Mouse (Mus musculus): Measurements from ENCODE around the gene Gpr35.

Gpr35 gene

GRCm38 (mm10) chr1:92981056-92981845 lies 30.6 kb downstream of the Gpr35 start:
- DNase-seq (ENCODE audit: low spot score in 2 of 2) = no peak

GRCm38 (mm10) chr1:92982931-92983605 lies 32.4 kb downstream of the Gpr35 start:
- no peak for DNase-seq (ENCODE audit: low spot score in 2 of 2)

- DNase-seq (ENCODE audit: low spot score in 2 of 2) = no peak
These were observed 34.3 kb downstream of the Gpr35 start for GRCm38 (mm10) chr1:92984999-92985398.

- no peak for DNase-seq (ENCODE audit: low spot score in 2 of 2)
These were observed 38.2 kb downstream of the Gpr35 start for GRCm38 (mm10) chr1:92988894-92989293.

GRCm38 (mm10) chr1:92989891-92990290 lies 39.2 kb downstream of the Gpr35 start:
- DNase-seq (ENCODE audit: low spot score in 2 of 2) = no peak

- no peak for DNase-seq (ENCODE audit: low spot score in 2 of 2)
These were observed 41.7 kb downstream of the Gpr35 start for GRCm38 (mm10) chr1:92992214-92992855.

- DNase-seq (ENCODE audit: low spot score in 2 of 2) = no peak
These were observed 42.2 kb downstream of the Gpr35 start for GRCm38 (mm10) chr1:92992880-92993279.

GRCm38 (mm10) chr1:93006061-93006460 lies 55.4 kb downstream of the Gpr35 start, which contains the start of gene Aqp12:
TSS of gene Aqp12 (plus strand) at chr1:93006334.
- DNase-seq (ENCODE audit: low spot score in 2 of 2) = no peak

- DNase-seq (ENCODE audit: low spot score in 2 of 2) = no peak
These were observed 58.5 kb downstream of the Gpr35 start for GRCm38 (mm10) chr1:93009196-93009595.

- no peak for DNase-seq (ENCODE audit: low spot score in 2 of 2)
These were observed 60.1 kb downstream of the Gpr35 start for GRCm38 (mm10) chr1:93010731-93011130.

- no peak for DNase-seq (ENCODE audit: low spot score in 2 of 2)
These were observed 61.5 kb downstream of the Gpr35 start for GRCm38 (mm10) chr1:93012103-93012585.

- DNase-seq (ENCODE audit: low spot score in 2 of 2) = no peak
These were observed 62.7 kb downstream of the Gpr35 start for GRCm38 (mm10) chr1:93013367-93013766.

GRCm38 (mm10) chr1:93014460-93014859 lies 63.8 kb downstream of the Gpr35 start:
- peak; percentile 62 to 74 for DNase-seq (ENCODE audit: low spot score in 2 of 2)

GRCm38 (mm10) chr1:93015136-93015535 lies 64.5 kb downstream of the Gpr35 start:
- no peak for DNase-seq (ENCODE audit: low spot score in 2 of 2)

- DNase-seq (ENCODE audit: low spot score in 2 of 2) = no peak
These were observed 68.1 kb downstream of the Gpr35 start for GRCm38 (mm10) chr1:93018716-93019115.

- DNase-seq (ENCODE audit: low spot score in 2 of 2) = no peak
These were observed 69.9 kb downstream of the Gpr35 start for GRCm38 (mm10) chr1:93020602-93021001.

- DNase-seq (ENCODE audit: low spot score in 2 of 2) = no peak
These were observed 75.9 kb downstream of the Gpr35 start for GRCm38 (mm10) chr1:93026600-93026999.

GRCm38 (mm10) chr1:93029387-93029786 lies 78.7 kb downstream of the Gpr35 start:
- DNase-seq (ENCODE audit: low spot score in 2 of 2) = no peak

GRCm38 (mm10) chr1:93030060-93030459 lies 79.4 kb downstream of the Gpr35 start:
- no peak for DNase-seq (ENCODE audit: low spot score in 2 of 2)

GRCm38 (mm10) chr1:93031199-93031598 lies 80.5 kb downstream of the Gpr35 start:
- DNase-seq (ENCODE audit: low spot score in 2 of 2) = no peak

- no peak for DNase-seq (ENCODE audit: low spot score in 2 of 2)
These were observed 83.3 kb downstream of the Gpr35 start for GRCm38 (mm10) chr1:93033989-93034388.

GRCm38 (mm10) chr1:93035981-93036380 lies 85.3 kb downstream of the Gpr35 start:
- DNase-seq (ENCODE audit: low spot score in 2 of 2) = no peak

Measured in frontal cortex, postnatal 25 days (tissue).